Mouse (Mus musculus): Measurements from ENCODE around the gene Cstad. TPM values are rescaled to one million over a fixed set of nuclear protein-coding genes. Genes with fewer than 3 reads are reported as not detected.

Cstad gene
- polyA plus RNA-seq, 1 experiment from 2014 or later: 0.33 TPM

GRCm38 (mm10) chr2:30600965-30601841 lies 6.4 kb downstream of the Cstad start:
- WGBS: 11% methylated on average over 20 of the region's 20 CpGs
- H3K36me3 ChIP-seq: no peaks in the 10 kb centered on the region
- H3K4me1 ChIP-seq (replicated peaks): peaks cover 69% of the 10 kb centered on the region
- H3K9me3 ChIP-seq: no peaks in the 10 kb centered on the region
- peak; percentile 48 for DNase-seq (ENCODE audit: low spot score)
- H3K27me3 ChIP-seq (ENCODE audit: insufficient read depth, poor library complexity, severe bottlenecking): peaks cover 29% of the 10 kb centered on the region
- H3K27ac ChIP-seq: peak overlapping the region; percentile 86
- peak overlapping the region; percentile 18; the same call in 1 of the 2 replicates for H3K4me3 ChIP-seq

GRCm38 (mm10) chr2:30602451-30602850 lies 7.6 kb downstream of the Cstad start:
- peaks cover 40% of the 10 kb centered on the region for H3K27me3 ChIP-seq (ENCODE audit: insufficient read depth, poor library complexity, severe bottlenecking)
- H3K4me3 ChIP-seq: no peak overlapping the region
- no peak overlapping the region; the same call in 1 of the 2 replicates for H3K27ac ChIP-seq
- peaks cover 81% of the 10 kb centered on the region for H3K4me1 ChIP-seq (replicated peaks)
- no peaks in the 10 kb centered on the region for H3K36me3 ChIP-seq
- DNase-seq (ENCODE audit: low spot score): no peak
- H3K9me3 ChIP-seq: no peaks in the 10 kb centered on the region

- peak overlapping the region; percentile 89 for H3K27ac ChIP-seq
- H3K4me3 ChIP-seq: no peak overlapping the region
- no peak for DNase-seq (ENCODE audit: low spot score)
- H3K9me3 ChIP-seq: no peaks in the 10 kb centered on the region
- H3K36me3 ChIP-seq: no peaks in the 10 kb centered on the region
- 68% methylated on average over 5 of the region's 5 CpGs for WGBS
- H3K27me3 ChIP-seq (ENCODE audit: insufficient read depth, poor library complexity, severe bottlenecking): peaks cover 45% of the 10 kb centered on the region
- peaks cover 86% of the 10 kb centered on the region for H3K4me1 ChIP-seq (replicated peaks)
Measured at GRCm38 (mm10) chr2:30603731-30604130, 8.9 kb downstream of the Cstad start.

- DNase-seq (ENCODE audit: low spot score): peak; percentile 76
- Histone ChIP-seq H3K4me1 (replicated peaks) (peaks cover 89% of the 10 kb centered on the region), H3K36me3 (no peaks in the 10 kb centered on the region), H3K27ac (peak overlapping the region; percentile 89), H3K27me3 (ENCODE audit: insufficient read depth, poor library complexity, severe bottlenecking) (peaks cover 45% of the 10 kb centered on the region), H3K9me3 (no peaks in the 10 kb centered on the region), H3K4me3 (peak overlapping the region; percentile 43)
- WGBS: 2% methylated on average over 32 of the region's 32 CpGs
Measured at GRCm38 (mm10) chr2:30604880-30605761, 10.3 kb downstream of the Cstad start.

- 12% methylated on average over 6 of the region's 6 CpGs for WGBS
- H3K9me3 ChIP-seq: no peaks in the 10 kb centered on the region
- peaks cover 43% of the 10 kb centered on the region for H3K27me3 ChIP-seq (ENCODE audit: insufficient read depth, poor library complexity, severe bottlenecking)
- peak overlapping the region; percentile 89 for H3K27ac ChIP-seq
- 0 out of 2 replicates have a peak overlapping the region, but pooled peaks have one; percentile 43 for H3K4me3 ChIP-seq
- DNase-seq (ENCODE audit: low spot score): peak; percentile 35
- H3K36me3 ChIP-seq: no peaks in the 10 kb centered on the region
- H3K4me1 ChIP-seq (replicated peaks): peaks cover 83% of the 10 kb centered on the region
Measured at GRCm38 (mm10) chr2:30605762-30606051, 10.9 kb downstream of the Cstad start.

- WGBS: 16% methylated on average over 23 of the region's 23 CpGs
- Histone ChIP-seq H3K27me3 (ENCODE audit: insufficient read depth, poor library complexity, severe bottlenecking) (peaks cover 37% of the 10 kb centered on the region), H3K36me3 (no peaks in the 10 kb centered on the region), H3K9me3 (no peaks in the 10 kb centered on the region), H3K27ac (peak overlapping the region; percentile 89), H3K4me3 (peak overlapping the region; percentile 20; the same call in 1 of the 2 replicates), H3K4me1 (replicated peaks) (peaks cover 78% of the 10 kb centered on the region)
- peak; percentile 47 for DNase-seq (ENCODE audit: low spot score)
Measured at GRCm38 (mm10) chr2:30606621-30607052, 11.8 kb downstream of the Cstad start.

- 73% methylated on average over 8 of the region's 8 CpGs for WGBS
- peaks cover 37% of the 10 kb centered on the region for H3K27me3 ChIP-seq (ENCODE audit: insufficient read depth, poor library complexity, severe bottlenecking)
- DNase-seq (ENCODE audit: low spot score): no peak
- no peak overlapping the region for H3K4me3 ChIP-seq
- no peaks in the 10 kb centered on the region for H3K36me3 ChIP-seq
- H3K27ac ChIP-seq: peak overlapping the region; percentile 89
- no peaks in the 10 kb centered on the region for H3K9me3 ChIP-seq
- H3K4me1 ChIP-seq (replicated peaks): peaks cover 75% of the 10 kb centered on the region
Measured at GRCm38 (mm10) chr2:30607941-30608340, 13.1 kb downstream of the Cstad start.

- Histone ChIP-seq H3K9me3 (no peaks in the 10 kb centered on the region), H3K27ac (peak overlapping the region; percentile 60; the same call in 1 of the 2 replicates), H3K4me3 (no peak overlapping the region), H3K4me1 (replicated peaks) (peaks cover 75% of the 10 kb centered on the region), H3K27me3 (ENCODE audit: insufficient read depth, poor library complexity, severe bottlenecking) (peaks cover 33% of the 10 kb centered on the region), H3K36me3 (no peaks in the 10 kb centered on the region)
- DNase-seq (ENCODE audit: low spot score): no peak
- WGBS: 84% methylated on average over 10 of the region's 10 CpGs
Measured at GRCm38 (mm10) chr2:30608690-30609201, 13.9 kb downstream of the Cstad start.

GRCm38 (mm10) chr2:30613574-30613973 lies 18.7 kb downstream of the Cstad start:
- Histone ChIP-seq H3K36me3 (no peaks in the 10 kb centered on the region), H3K27ac (peak overlapping the region; percentile 90), H3K4me1 (replicated peaks) (peaks cover 61% of the 10 kb centered on the region), H3K27me3 (ENCODE audit: insufficient read depth, poor library complexity, severe bottlenecking) (no peaks in the 10 kb centered on the region), H3K9me3 (no peaks in the 10 kb centered on the region), H3K4me3 (peak overlapping the region; percentile 32)
- 2% methylated on average over 18 of the region's 18 CpGs for WGBS
- DNase-seq (ENCODE audit: low spot score): peak; percentile 77

GRCm38 (mm10) chr2:30614151-30614923 lies 19.5 kb downstream of the Cstad start:
- Histone ChIP-seq H3K27ac (peak overlapping the region; percentile 90), H3K36me3 (no peaks in the 10 kb centered on the region), H3K27me3 (ENCODE audit: insufficient read depth, poor library complexity, severe bottlenecking) (no peaks in the 10 kb centered on the region), H3K4me3 (peak overlapping the region; percentile 32), H3K4me1 (replicated peaks) (peaks cover 63% of the 10 kb centered on the region), H3K9me3 (0 out of 2 replicates have a peak, but pooled peaks cover 3% of the 10 kb centered on the region)
- no peak for DNase-seq (ENCODE audit: low spot score)
- 24% methylated on average over 9 of the region's 9 CpGs for WGBS

GRCm38 (mm10) chr2:30615869-30616268 lies 21.0 kb downstream of the Cstad start:
- H3K9me3 ChIP-seq: 0 out of 2 replicates have a peak, but pooled peaks cover 6% of the 10 kb centered on the region
- WGBS: 76% methylated on average over 2 of the region's 2 CpGs
- H3K27ac ChIP-seq: peak overlapping the region; percentile 90
- no peaks in the 10 kb centered on the region for H3K36me3 ChIP-seq
- DNase-seq (ENCODE audit: low spot score): no peak
- peaks cover 57% of the 10 kb centered on the region for H3K4me1 ChIP-seq (replicated peaks)
- no peak overlapping the region for H3K4me3 ChIP-seq
- no peaks in the 10 kb centered on the region for H3K27me3 ChIP-seq (ENCODE audit: insufficient read depth, poor library complexity, severe bottlenecking)

GRCm38 (mm10) chr2:30616464-30616863 lies 21.6 kb downstream of the Cstad start:
- 0 out of 2 replicates have a peak, but pooled peaks cover 6% of the 10 kb centered on the region for H3K9me3 ChIP-seq
- H3K4me3 ChIP-seq: no peak overlapping the region
- peak overlapping the region; percentile 90 for H3K27ac ChIP-seq
- peaks cover 54% of the 10 kb centered on the region for H3K4me1 ChIP-seq (replicated peaks)
- DNase-seq (ENCODE audit: low spot score): no peak
- H3K27me3 ChIP-seq (ENCODE audit: insufficient read depth, poor library complexity, severe bottlenecking): no peaks in the 10 kb centered on the region
- WGBS: 83% methylated on average over 6 of the region's 6 CpGs
- no peaks in the 10 kb centered on the region for H3K36me3 ChIP-seq
